ENCODE assay signal across 8 mouse cellular contexts in the genomic region with DNA sequence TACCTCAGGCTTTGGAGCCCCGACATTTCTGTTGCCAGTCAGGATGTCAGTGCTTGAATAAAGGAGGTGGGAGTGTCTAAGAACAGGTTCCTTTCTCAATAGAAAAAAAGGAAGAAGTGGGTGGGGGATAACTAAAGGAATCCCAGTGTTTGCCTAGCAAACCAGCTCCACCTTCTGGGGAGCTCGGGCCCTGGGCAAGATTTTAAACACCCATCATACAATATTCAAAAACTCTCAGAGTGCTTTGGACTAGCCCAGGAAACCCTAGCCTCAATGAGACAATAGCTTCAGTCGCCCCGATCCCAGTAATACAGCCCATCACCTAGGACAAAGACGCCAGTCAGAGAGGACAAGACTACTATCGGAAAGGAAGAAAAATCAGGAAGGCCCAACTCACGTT. TPM values are rescaled to one million over a fixed set of nuclear protein-coding genes. Genes with fewer than 3 reads are reported as not detected.
DNase-seq lines count a peak whose midpoint lies in the region; ATAC-seq lines count a peak whose summit lies in the region.

No protein-coding gene starts in this region.

- H3K36me3 ChIP-seq in erythroblast, embryonic 14.5 days (ENCODE audit: control insufficient read depth) = no peaks in the 10 kb centered on the region
- peaks cover 21% of the 10 kb centered on the region for H3K36me3 ChIP-seq in hindbrain, embryonic 12.5 days

- peak overlapping the region; percentile 53 for H3K4me2 ChIP-seq in hindbrain, embryonic 12.5 days (replicated peaks)

- peak; percentile 24 for DNase-seq in right cerebral cortex, postnatal 14 days
- no peak for DNase-seq in right cerebral cortex, postnatal 25 days
- peak; percentile 51 for DNase-seq in lung, postnatal 10 days
- no peak for DNase-seq in T-cell, adult 2 months (ENCODE audit: low spot score)
- no peak for DNase-seq in adrenal gland, postnatal 4 days (ENCODE audit: low spot score in 2 of 2)

- H3K9me3 ChIP-seq in erythroblast, embryonic 14.5 days (ENCODE audit: control insufficient read depth, low read length) = no peaks in the 10 kb centered on the region
- H3K9me3 ChIP-seq in hindbrain, embryonic 12.5 days (replicated peaks) = no peaks in the 10 kb centered on the region

- H3K4me3 ChIP-seq in erythroblast, embryonic 14.5 days (replicated peaks) = peak overlapping the region; percentile 65
- H3K4me3 ChIP-seq in hindbrain, embryonic 12.5 days = peak overlapping the region; percentile 58

- H3K27me3 ChIP-seq in erythroblast, embryonic 14.5 days (ENCODE audit: control insufficient read depth) = no peaks in the 10 kb centered on the region; the same call in none of the 2 replicates
- no peaks in the 10 kb centered on the region for H3K27me3 ChIP-seq in hindbrain, embryonic 12.5 days

- H3K9ac ChIP-seq in hindbrain, embryonic 12.5 days = peak overlapping the region; percentile 71

- H3K27ac ChIP-seq in hindbrain, embryonic 12.5 days = peak overlapping the region; percentile 99

- WGBS in hindbrain, embryonic 12.5 days = under 1% methylated on average over 7 of the region's 7 CpGs

- ATAC-seq in erythroblast, adult 5-6 weeks (replicated peaks; ENCODE audit: low FRiP score, poor library complexity, severe bottlenecking) = no peak
- peak; percentile 85 for ATAC-seq in hindbrain, embryonic 12.5 days (ENCODE audit: low FRiP score)

- peaks cover 14% of the 10 kb centered on the region for H3K4me1 ChIP-seq in erythroblast, embryonic 14.5 days (ENCODE audit: control insufficient read depth)
- peaks cover 17% of the 10 kb centered on the region for H3K4me1 ChIP-seq in hindbrain, embryonic 12.5 days

RNA-seq across cellular contexts. Expression of gene Lrrc49, which starts 0.5 kb away (rescaled TPM):
- 0.10 TPM in 1 of 2 replicates, not detected in the other for polyA plus RNA-seq in erythroblast, embryonic 14.5 days (2012)
- not detected in 2 replicates for total RNA-seq in erythroblast, adult 5-6 weeks (2015; ENCODE audit: low replicate concordance)
- 0.84 and 1.4 TPM in 2 replicates for total RNA-seq in erythroblast, adult 5-6 weeks (2017; ENCODE audit: low replicate concordance)
- polyA plus RNA-seq in hindbrain, embryonic 12.5 days (2016; fragmentation: Nextera tagmentation; extraction: Ambion mirVana) = 55.7 and 59.5 TPM in 2 replicates
- 10 to 100 TPM; 38.0 to 39.5 TPM for total RNA-seq in adrenal gland, postnatal 4 days (2021)

RNA-seq across cellular contexts. Expression of gene Larp6, which starts 25.4 kb away (rescaled TPM):
- polyA plus RNA-seq in erythroblast, embryonic 14.5 days (2012) = not detected in 2 replicates
- not detected in 2 replicates for total RNA-seq in erythroblast, adult 5-6 weeks (2015; ENCODE audit: low replicate concordance)
- total RNA-seq in erythroblast, adult 5-6 weeks (2017; ENCODE audit: low replicate concordance) = not detected in 2 replicates
- polyA plus RNA-seq in hindbrain, embryonic 12.5 days (2016; fragmentation: Nextera tagmentation; extraction: Ambion mirVana) = 3.7 and 5.0 TPM in 2 replicates
- 1 to 10 TPM; 3.8 to 4.1 TPM for total RNA-seq in adrenal gland, postnatal 4 days (2021)

Comparison
In these comparisons a context has a peak if more than half of its experiments do, and no peak if none do; other contexts are left out.
1. DNase-seq: peak in right cerebral cortex, postnatal 14 days (single experiment) and lung, postnatal 10 days (single experiment); none in right cerebral cortex, postnatal 25 days (single experiment), T-cell, adult 2 months (single experiment) and adrenal gland, postnatal 4 days (0 of 2).
2. RNA of gene Lrrc49, which starts 0.5 kb away (total RNA-seq): 38.0 to 39.5 TPM in adrenal gland, postnatal 4 days; 0.84 to 1.4 TPM in erythroblast, adult 5-6 weeks; every median in the first group is over 10 times any median in the second.
3. RNA of gene Larp6, which starts 25.4 kb away (total RNA-seq): 3.8 to 4.1 TPM in adrenal gland, postnatal 4 days; not detected in erythroblast, adult 5-6 weeks; every median in the first group is over 4 times any median in the second.